Mouse (Mus musculus) CH12F3 (cell line): ENCODE data around the gene Ift22.

Source experiments
- in situ Hi-C: fragments of 300-500 bp; cut with MboI; formaldehyde crosslinking; loops from 2 replicates; pipeline ENCODE4 v1.14.3; 2020; ENCODE audit warnings: low sequenced_read_pairs

The Ift22 gene

GRCm38 (mm10) chr5:136907991-136908857 lies at the start of gene Ift22:
Gene Ift22, plus strand, starts transcription at chr5:136908150.
- in situ Hi-C loops = no loop called here

DNA sequence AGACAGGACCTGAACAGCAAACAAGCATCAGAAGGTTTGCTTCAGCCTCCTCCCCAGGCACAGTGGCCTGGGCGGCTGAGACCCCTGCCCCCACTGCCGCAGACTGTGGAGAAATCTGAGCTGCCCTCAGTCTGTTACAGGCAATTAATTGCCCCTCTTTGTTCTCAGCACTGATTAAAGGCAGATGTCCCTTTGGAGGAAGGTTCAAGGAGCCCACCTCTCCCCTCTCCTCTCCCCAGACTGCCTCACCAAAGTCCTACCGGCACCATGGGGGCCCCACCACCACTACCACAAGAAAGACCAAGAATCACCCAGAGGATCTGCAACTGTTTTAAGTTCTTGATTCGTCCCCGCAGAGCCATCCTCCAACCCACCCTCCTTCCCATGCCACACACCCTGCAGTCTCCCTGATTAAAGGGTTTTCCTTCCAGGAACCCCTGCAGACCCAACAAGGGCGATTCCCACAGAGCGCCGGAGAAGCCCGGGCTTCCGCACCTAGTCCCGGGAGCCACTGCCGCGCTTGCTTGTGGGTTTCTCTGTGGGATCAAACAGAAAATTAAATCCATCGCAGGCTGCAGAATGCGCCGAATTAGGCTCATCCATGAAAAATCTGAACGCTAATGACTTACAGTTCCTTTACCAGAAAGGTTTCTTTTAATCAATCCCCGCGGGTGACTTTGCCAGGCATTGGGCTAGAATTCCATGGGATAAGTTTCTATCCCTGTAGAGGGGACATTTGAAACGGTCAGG lies 46.6 kb upstream of the Ift22 start:
- in situ Hi-C loops = no loop called here

DNA sequence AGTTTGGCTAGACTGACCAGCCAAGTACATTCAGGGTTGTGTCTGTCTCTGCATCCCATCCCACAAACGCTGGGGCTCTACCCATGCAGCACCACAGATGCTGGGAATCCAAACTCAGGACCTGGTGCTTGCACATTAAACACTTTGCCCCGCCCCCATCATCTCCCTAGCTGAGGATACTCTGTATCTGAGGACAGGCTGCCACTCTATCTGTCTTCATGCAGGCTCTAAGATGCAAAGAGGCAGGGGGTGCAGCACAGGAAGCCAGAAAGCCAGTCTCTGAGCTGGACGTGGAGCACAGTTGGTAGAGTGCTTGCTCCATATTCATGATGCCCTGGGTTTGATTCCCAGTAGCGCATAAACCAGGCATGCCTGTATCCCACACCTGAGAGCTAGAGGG lies 45.1 kb upstream of the Ift22 start:
- in situ Hi-C loops = no loop called here

GRCm38 (mm10) chr5:136863276-136863675 lies 44.7 kb upstream of the Ift22 start:
- in situ Hi-C loops = no loop called here

DNA sequence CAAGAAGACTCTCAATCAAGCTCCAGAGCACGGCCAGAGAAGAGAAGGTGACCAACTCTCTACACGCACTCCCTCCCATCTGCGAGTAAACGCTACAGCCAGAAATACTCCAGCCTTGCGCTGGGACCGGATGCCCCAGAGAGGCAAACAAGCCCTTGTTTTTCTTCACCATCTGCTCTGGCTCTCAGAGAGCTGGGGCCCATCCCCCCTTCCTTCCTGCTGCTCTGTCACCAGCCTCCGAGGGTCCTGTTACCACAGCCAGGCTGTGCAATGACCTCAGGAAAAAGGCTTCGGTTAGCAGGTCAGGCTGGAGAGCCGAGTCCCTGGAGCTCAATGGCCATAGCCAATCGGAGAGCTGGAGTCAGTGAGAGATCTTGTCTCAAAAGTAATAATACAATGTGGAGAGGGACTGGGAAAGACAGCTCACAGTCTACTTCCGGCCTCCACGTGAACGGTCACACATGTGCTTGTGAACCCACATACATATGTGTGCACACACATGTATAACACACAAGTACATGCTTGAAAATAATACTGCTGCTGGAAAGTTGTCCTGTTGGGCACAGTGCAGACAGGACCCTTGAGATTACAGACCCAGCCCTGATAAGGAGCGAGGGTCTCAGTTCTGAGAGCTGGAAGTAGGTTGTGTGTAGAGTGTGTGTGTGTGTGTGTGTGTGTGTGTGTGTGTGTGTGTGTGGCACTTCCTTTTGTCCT lies 43.8 kb upstream of the Ift22 start:
- in situ Hi-C loops = no loop called here

DNA sequence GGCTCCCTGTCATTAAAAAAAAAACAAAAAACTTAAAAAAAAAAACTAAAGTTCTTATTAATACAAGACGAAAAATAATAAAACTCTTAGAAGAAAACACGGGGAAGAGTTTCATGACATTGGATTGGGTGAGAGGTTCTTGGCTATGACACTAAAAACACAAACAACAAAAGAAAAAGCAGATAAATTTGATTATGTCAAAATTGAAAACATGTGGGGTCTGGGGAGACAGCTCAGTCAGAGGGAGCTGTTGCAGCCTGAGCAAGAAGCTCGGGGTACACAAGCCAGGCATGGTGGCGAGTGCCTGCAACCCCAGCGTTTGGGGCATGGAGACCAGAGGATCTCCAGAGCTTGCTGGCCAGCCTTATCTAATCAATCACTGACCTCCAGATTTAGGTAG lies 40.2 kb upstream of the Ift22 start:
- in situ Hi-C loops = no loop called here

DNA sequence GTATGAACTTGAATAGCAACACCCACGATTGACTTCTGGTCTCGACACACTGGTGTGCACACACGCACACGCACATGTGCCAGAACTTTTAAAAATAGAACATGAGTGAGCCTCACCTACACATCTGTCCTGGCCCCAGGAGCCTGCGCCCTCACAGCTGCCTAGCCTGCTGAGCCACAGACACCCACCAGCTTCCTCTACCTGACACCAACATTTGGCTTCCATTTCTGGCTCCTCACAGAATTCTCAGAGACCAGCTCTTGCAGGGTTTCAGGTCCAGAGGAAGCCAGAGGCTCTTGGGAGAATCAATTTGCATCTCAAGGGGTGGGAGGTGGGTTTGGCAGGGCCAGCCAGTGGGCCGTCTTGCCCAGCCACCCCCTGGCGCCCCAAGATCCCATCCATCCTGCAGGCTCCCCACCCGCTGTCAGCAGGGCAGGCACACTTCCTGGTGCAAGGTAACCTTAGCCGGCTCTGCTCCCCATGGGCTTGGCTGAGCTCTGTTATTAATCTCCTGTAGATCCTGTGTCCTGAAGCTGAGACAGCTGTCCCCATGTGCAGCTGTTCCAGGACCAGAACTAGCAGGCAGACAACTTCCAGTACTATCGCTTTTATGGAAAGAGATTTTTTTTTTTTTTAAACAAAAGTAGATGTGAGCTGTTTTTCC lies 38.4 kb upstream of the Ift22 start:
- in situ Hi-C loops = no loop called here

DNA sequence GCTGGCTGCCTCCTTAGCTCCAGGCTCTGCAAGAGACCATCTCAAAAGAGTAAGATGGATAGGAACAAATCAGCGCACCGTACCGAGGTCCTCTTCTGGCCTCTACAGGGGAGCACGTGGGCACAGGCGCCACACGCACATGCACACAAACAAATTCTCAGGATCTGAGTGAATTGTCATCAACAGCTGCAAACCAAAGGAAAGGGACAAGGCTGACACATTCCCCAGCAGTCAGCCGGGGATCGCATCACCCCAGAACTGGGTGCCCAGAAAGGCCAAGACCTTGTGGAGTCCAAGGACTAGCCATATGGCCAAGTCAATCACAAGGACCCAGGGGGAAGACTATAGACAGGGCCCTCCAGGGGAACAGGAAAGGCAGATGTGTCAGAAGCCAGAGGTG lies 35.5 kb upstream of the Ift22 start:
- in situ Hi-C loops = no loop called here

DNA sequence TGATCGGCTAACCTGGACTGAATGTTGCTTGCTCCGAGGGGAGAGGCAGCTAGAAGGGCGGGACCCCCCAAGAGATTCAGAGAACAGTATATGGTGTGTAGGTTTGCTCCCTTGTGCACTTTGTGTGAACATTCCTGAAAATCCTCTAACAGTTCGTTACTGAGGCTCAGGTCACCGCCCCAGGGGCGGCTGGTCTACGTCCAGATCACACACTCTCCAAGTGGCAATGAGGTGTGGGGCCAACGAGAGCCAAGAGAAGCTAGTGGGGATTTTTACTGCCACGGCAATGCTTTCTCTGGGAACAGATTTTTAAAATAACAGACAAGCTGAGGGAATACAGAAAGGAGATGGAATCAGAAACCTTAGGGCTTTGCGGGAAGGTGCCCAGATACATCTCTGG lies 33.7 kb upstream of the Ift22 start:
- in situ Hi-C loops = no loop called here

DNA sequence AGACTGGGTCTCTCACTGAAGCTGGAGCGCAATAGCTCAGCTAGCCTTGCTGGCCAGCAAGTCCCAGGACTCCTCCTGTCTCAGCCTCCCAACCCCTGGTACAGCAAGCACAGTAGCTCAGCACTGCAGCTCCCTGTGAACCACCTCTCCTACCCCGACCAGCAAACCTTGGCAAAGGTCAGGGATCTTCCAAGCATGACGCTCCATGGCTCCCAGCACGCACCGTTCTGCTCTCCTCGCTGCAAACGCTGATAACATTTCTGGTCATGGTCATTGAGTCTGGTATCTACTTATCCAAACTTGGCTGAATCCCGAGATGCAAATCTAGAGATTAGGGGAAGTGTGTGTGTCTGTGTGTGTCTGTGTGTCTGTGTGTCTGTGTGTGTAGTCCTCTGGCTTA lies 27.8 kb upstream of the Ift22 start:
- in situ Hi-C loops = no loop called here

DNA sequence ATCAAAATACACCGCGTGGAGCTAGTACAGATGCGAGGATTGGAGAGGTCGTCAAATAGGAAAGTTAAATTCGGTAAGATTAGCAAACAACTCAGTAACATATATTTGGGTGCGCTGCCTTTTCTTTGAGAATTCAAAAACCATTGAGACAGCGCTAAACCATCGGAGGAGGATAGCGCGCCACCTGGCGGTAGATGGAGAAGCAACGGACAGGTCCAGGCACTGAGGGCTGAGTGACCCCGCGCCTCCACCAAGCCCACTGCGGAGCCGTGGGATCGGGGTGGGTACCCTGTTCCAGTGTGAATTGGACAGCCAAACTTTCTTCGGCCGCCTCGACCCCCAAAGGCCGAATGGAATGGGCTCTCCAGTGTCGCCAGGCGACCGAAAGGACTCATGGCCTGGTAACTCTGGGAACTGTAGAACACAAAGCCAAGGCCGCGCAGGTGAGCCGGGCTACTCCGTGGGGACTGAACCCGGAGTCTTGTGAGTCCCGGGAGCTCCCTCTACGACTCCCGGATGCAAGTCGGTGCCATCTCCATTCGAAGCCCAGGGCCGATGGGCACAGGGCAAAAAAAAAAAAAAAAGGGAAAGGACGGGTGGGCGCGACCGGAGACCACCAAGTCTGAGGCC lies 26.5 kb upstream of the Ift22 start:
- in situ Hi-C loops = no loop called here

DNA sequence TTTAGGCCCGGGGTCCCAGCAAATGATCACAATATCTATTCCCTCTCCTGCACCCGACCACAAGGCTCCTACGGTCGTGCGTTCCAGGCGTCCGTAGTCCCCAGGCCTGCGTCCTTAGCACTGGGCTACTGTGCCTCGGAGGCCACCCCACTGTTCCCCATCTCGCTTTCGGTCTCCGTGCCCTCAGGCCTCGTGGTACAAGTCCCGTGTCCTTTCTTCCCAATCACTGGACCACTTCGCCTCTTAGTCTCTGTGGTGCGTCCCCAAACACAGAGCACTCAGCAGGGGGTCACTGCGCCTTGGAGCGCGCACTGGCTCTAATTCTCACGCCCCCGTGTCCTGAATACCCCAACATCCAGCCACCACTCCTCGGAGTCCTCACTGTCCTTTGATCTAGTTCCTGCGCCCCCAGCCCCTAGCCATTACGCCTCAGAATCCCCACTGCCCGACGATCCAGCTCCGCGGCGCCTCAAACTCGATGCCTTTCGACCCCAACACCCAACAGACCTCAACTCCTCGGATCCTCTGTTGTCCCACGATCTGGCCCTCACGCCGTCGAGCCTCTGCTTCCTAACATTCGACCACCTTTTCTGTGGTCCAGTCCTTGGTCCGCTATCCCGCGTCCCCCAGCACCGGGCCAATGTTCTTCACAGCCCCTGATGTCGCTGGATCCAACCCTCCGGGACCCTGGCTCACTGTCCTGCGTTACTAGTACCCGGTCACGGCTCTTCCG lies 25.7 kb upstream of the Ift22 start:
- in situ Hi-C loops = no loop called here

DNA sequence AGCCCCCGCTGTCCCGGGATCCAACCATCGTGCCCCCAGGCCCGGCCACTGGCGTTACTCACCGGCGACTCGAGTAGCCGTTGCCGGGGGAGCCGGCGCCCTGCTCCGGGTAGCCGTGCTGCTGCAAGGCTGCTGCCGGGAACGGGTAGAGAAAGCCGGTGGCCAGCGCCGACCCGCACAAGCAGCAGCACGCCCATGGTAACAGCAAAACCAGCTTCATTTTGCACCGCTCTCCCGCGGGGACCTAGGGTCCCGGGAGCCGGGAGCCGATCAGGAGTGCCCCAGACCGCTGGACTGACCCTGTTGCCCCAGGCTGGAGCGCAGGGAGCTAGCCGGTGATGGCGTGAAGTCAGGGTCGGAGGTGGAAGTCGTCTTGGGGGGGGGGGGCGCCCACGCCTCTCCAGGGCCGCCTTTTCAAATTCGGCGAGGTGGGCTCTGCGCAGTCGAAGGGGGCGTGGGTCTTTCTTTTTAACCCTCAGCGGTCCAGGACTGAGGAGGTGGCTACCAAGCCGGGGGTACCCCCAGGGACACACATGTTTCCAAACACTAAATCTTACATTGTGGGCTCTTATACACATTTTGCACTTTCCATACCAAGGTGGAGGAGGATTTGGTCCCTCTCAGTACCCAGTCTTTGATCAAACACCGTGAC lies 25.0 kb upstream of the Ift22 start, which contains the start of gene Col26a1:
Col26a1 (minus strand) TSS at position 422 of the 652 bp plus-strand sequence.
- in situ Hi-C loops = no loop called here

- in situ Hi-C loops = no loop called here
Measured at GRCm38 (mm10) chr5:136886957-136887356, 21.0 kb upstream of the Ift22 start.

DNA sequence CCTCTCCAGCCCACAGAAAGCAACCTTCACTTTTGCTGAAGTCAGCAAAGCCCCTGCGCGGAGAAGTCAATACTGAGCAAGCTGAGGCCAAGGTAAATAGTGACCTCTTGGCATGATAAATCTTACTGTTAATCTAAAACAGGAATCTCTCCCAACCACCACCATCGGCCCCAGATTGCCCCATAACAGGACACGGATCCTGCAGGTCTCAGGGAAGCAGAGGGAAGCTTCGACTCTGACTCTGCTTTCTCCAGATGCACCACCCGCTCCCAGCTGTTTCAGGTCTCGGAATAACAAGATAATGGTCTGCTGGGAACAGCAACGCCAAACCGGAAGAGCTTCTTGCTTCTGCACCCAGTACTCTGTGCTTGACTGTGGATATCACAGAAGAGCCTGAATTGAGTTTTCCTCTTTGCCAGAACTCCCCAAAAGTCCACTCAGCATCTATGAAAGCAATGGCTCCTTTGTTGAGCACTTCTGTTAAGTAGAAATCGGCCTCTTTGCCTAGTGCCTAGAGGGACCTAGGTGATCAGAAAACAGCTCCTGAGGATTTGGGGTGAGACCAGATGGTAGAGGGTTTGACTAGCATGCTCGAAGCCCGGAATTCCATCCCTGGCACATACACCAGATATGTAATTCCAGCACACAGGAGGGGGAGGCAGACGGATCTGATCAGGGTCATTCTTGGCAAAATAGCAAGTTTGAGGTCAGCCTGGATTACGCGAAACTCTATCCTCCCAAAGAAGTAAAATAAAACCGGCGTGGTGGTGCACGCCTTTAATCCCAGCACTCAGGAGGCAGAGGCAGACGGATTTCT lies 19.2 kb upstream of the Ift22 start:
- in situ Hi-C loops = no loop called here

GRCm38 (mm10) chr5:136894840-136895528 lies 13.0 kb upstream of the Ift22 start:
- in situ Hi-C loops = loop anchor here (10.0 kb wide), 1 partner anchor 610 kb away; no protein-coding TSS in a partner anchor

- in situ Hi-C loops = loop anchor here (10.0 kb wide), 1 partner anchor 611 kb away; no protein-coding TSS in a partner anchor
Measured at GRCm38 (mm10) chr5:136895529-136895963, 12.4 kb upstream of the Ift22 start.

GRCm38 (mm10) chr5:136904621-136905020 lies 3.3 kb upstream of the Ift22 start:
- in situ Hi-C loops = no loop called here
